Mouse (Mus musculus) embryonic fibroblast, embryonic 13.5 days (primary cell): ENCODE data around the gene Chp1. TPM values are rescaled to one million over a fixed set of nuclear protein-coding genes. Genes with fewer than 3 reads are reported as not detected.

ENCODE experiments used
- H3K27ac ChIP-seq: 2 replicates; pipeline ENCODE4 v1.5.1; 2012; ENCODE audit warnings: low read length, control low read depth, inconsistent platforms; ENCODE audit not compliant: insufficient read depth
- H3K4me1 ChIP-seq: 2 replicates; pipeline ENCODE4 v1.6.1; 2011; ENCODE audit warnings: low read length; ENCODE audit not compliant: control insufficient read depth, insufficient read depth
- H3K4me3 ChIP-seq: 2 replicates; pipeline ENCODE4 v1.5.1; 2011; ENCODE audit warnings: mild to moderate bottlenecking, control low read depth, low read length; ENCODE audit not compliant: insufficient read depth
- CTCF ChIP-seq: IDR thresholded peaks from 2 replicates; pipeline ENCODE4 v1.5.1; 2011; ENCODE audit warnings: mild to moderate bottlenecking, control low read depth, low read length, moderate library complexity, borderline replicate concordance; ENCODE audit not compliant: insufficient read depth
- POLR2A ChIP-seq: IDR thresholded peaks from 2 replicates; pipeline ENCODE4 v1.6.1; 2011; ENCODE audit warnings: low read depth, mild to moderate bottlenecking, control low read depth, low read length, moderate library complexity
- polyA plus RNA-seq: library from polyadenylated mRNA; stranded (reverse); fragments of >200 nt; gene quantifications from 2 replicates; pipeline ENCODE4 v1.2.4, GENCODE M21; 2011; ENCODE audit warnings: low read depth; ENCODE audit not compliant: missing spikeins, insufficient read length

The Chp1 gene
- polyA plus RNA-seq, 1 experiment = 113 TPM

GRCm38 (mm10) chr2:119621302-119621701 lies 73.8 kb downstream of the Chp1 start:
- no peak overlapping the region for H3K4me3 ChIP-seq
- TF ChIP-seq CTCF = no peak
- no peak for TF ChIP-seq POLR2A
- no peaks in the 10 kb centered on the region for H3K4me1 ChIP-seq
- H3K27ac ChIP-seq = no peak overlapping the region

Other genes starting within 250 kb of the Chp1 start
- not detected in 2 replicates for gene Dll4, start 221.9 kb upstream of the Chp1 start, polyA plus RNA-seq
- 34.5 and 58.5 TPM in 2 replicates for gene Chac1, start 196.5 kb upstream of the Chp1 start, polyA plus RNA-seq
- 21.8 and 24.6 TPM in 2 replicates for gene Ino80, start 70.0 kb upstream of the Chp1 start, polyA plus RNA-seq
- 0.94 and 1.1 TPM in 2 replicates for gene Exd1, start 70 bp upstream of the Chp1 start, polyA plus RNA-seq
- 33.0 and 59.3 TPM in 2 replicates for gene Nusap1, start 70.6 kb downstream of the Chp1 start, polyA plus RNA-seq
- 9.0 and 11.1 TPM in 2 replicates for gene Oip5, start 70.8 kb downstream of the Chp1 start, polyA plus RNA-seq
- gene Ndufaf1, start 115.1 kb downstream of the Chp1 start, polyA plus RNA-seq = 29.9 and 31.3 TPM in 2 replicates
- gene Rtf1, start 127.4 kb downstream of the Chp1 start, polyA plus RNA-seq = 27.9 and 31.2 TPM in 2 replicates
- not detected in 2 replicates for gene Itpka, start 194.6 kb downstream of the Chp1 start, polyA plus RNA-seq
- not detected in 2 replicates for gene Ltk, start 212.7 kb downstream of the Chp1 start, polyA plus RNA-seq
- 12.2 and 13.0 TPM in 2 replicates for gene Rpap1, start 239.8 kb downstream of the Chp1 start, polyA plus RNA-seq